Comparison of ENCODE assay signal across 14 mouse cellular contexts in genomic region chr5:24124579-24125276, GRCm38 (mm10). TPM values are rescaled to one million over a fixed set of nuclear protein-coding genes. Genes with fewer than 3 reads are reported as not detected.
DNase-seq lines count a peak whose midpoint lies in the region; ATAC-seq lines count a peak whose summit lies in the region.
"Had no signal": no experiment of that assay in that cellular context is flagged by ENCODE, and none has a peak within 500 bp of the region (broad histone marks: within the 10 kb centered on the region; RNA-seq: fewer than 3 reads in every experiment).

No protein-coding gene starts in this region.

- no peaks in the 10 kb centered on the region for H3K9me3 ChIP-seq in heart, embryonic 13.5 days
- H3K9me3 ChIP-seq in neural tube, embryonic 11.5 days (ENCODE audit: control insufficient read depth, low read length): no peaks in the 10 kb centered on the region
- H3K9me3 ChIP-seq in forebrain, embryonic 15.5 days: no peaks in the 10 kb centered on the region
- no peaks in the 10 kb centered on the region for H3K9me3 ChIP-seq in midbrain, embryonic 16.5 days (replicated peaks; ENCODE audit: control insufficient read depth, low read length, poor library complexity, severe bottlenecking)
- H3K9me3 ChIP-seq: G1E had no signal

- H3K4me1 ChIP-seq in heart, embryonic 13.5 days: peaks cover 44% of the 10 kb centered on the region
- H3K4me1 ChIP-seq in neural tube, embryonic 11.5 days (ENCODE audit: control insufficient read depth, insufficient read depth, low read length): peaks cover 14% of the 10 kb centered on the region
- peaks cover 33% of the 10 kb centered on the region for H3K4me1 ChIP-seq in forebrain, embryonic 15.5 days
- H3K4me1 ChIP-seq in midbrain, embryonic 16.5 days (ENCODE audit: control insufficient read depth, insufficient read depth, low read length): peaks cover 13% of the 10 kb centered on the region

- 0 out of 2 replicates have a peak, but pooled peaks cover 12% of the 10 kb centered on the region for H3K36me3 ChIP-seq in heart, embryonic 13.5 days
- H3K36me3 ChIP-seq in neural tube, embryonic 11.5 days (ENCODE audit: control insufficient read depth, insufficient read depth, low read length): no peaks in the 10 kb centered on the region
- peaks cover 8% of the 10 kb centered on the region; the same call in 1 of the 2 replicates for H3K36me3 ChIP-seq in forebrain, embryonic 15.5 days
- H3K36me3 ChIP-seq in midbrain, embryonic 16.5 days (ENCODE audit: control insufficient read depth, insufficient read depth, low read length): no peaks in the 10 kb centered on the region

- WGBS in heart, embryonic 13.5 days: 88% methylated on average over 3 of the region's 3 CpGs
- WGBS in neural tube, embryonic 11.5 days: 61% methylated on average over 3 of the region's 3 CpGs
- WGBS in forebrain, embryonic 15.5 days: 23% methylated on average over 3 of the region's 3 CpGs
- WGBS in midbrain, embryonic 16.5 days: 26% methylated on average over 3 of the region's 3 CpGs

- no peak for DNase-seq in heart, postnatal 4 days
- DNase-seq in neural tube, embryonic 11.5 days (ENCODE audit: low spot score): no peak
- DNase-seq in neural tube, embryonic 10.5 days (ENCODE audit: extremely low spot score, low spot score): no peak
- DNase-seq in frontal cortex, postnatal 14 days (ENCODE audit: low spot score in 2 of 2): no peak
- no peak for DNase-seq in left cerebral cortex, postnatal 4 days
- DNase-seq: cerebellum, adult 11-12 months; right cerebral cortex, adult 18-20 months; thymus, postnatal 14 days had no signal

- H3K4me3 ChIP-seq in heart, embryonic 13.5 days: no peak overlapping the region
- no peak overlapping the region for H3K4me3 ChIP-seq in neural tube, embryonic 11.5 days (ENCODE audit: low read depth, low read length)
- H3K4me3 ChIP-seq in forebrain, embryonic 15.5 days: no peak overlapping the region
- no peak overlapping the region for H3K4me3 ChIP-seq in midbrain, embryonic 16.5 days (ENCODE audit: low read depth, low read length)

- intact Hi-C loops in left cerebral cortex, postnatal 4 days (cut with DNase I): no loop called here

- H3K9ac ChIP-seq in heart, embryonic 13.5 days: no peak overlapping the region
- H3K9ac ChIP-seq in neural tube, embryonic 11.5 days (ENCODE audit: low read length): no peak overlapping the region
- H3K9ac ChIP-seq in forebrain, embryonic 15.5 days (replicated peaks): no peak overlapping the region
- H3K9ac ChIP-seq in midbrain, embryonic 16.5 days (ENCODE audit: low read depth, low read length): no peak overlapping the region

- H3K27me3 ChIP-seq in heart, embryonic 13.5 days (replicated peaks): no peaks in the 10 kb centered on the region
- H3K27me3 ChIP-seq in neural tube, embryonic 11.5 days (ENCODE audit: control insufficient read depth, insufficient read depth, low read length): no peaks in the 10 kb centered on the region
- no peaks in the 10 kb centered on the region for H3K27me3 ChIP-seq in forebrain, embryonic 15.5 days
- no peaks in the 10 kb centered on the region for H3K27me3 ChIP-seq in midbrain, embryonic 16.5 days (ENCODE audit: control insufficient read depth, insufficient read depth, low read depth, low read length)

- H3K27ac ChIP-seq in heart, embryonic 13.5 days (replicated peaks): peak overlapping the region; percentile 77
- peak overlapping the region; percentile 71 for H3K27ac ChIP-seq in neural tube, embryonic 11.5 days (ENCODE audit: low read depth, low read length)
- H3K27ac ChIP-seq in forebrain, embryonic 15.5 days (replicated peaks): peak overlapping the region; percentile 63
- peak overlapping the region; percentile 14; the same call in 1 of the 2 replicates for H3K27ac ChIP-seq in midbrain, embryonic 16.5 days (ENCODE audit: low read length)
- H3K27ac ChIP-seq: stomach, postnatal 0 days had no signal

- peak overlapping the region; percentile 35 for H3K4me2 ChIP-seq in heart, embryonic 13.5 days
- no peak overlapping the region for H3K4me2 ChIP-seq in neural tube, embryonic 11.5 days (ENCODE audit: low read depth)
- H3K4me2 ChIP-seq in forebrain, embryonic 15.5 days (replicated peaks): no peak overlapping the region
- H3K4me2 ChIP-seq in midbrain, embryonic 16.5 days (ENCODE audit: low read length): no peak overlapping the region

- no peak for ATAC-seq in heart, embryonic 13.5 days (ENCODE audit: extremely low read depth, insufficient number of reproducible peaks, low FRiP score, low TSS enrichment)
- ATAC-seq in neural tube, embryonic 11.5 days (ENCODE audit: insufficient read depth, low FRiP score, low TSS enrichment): peak; percentile 72; the same call in 1 of the 2 replicates
- ATAC-seq in forebrain, embryonic 15.5 days (replicated peaks): 0 out of 2 replicates have a peak, but pooled peaks have one; percentile 29
- ATAC-seq in midbrain, embryonic 16.5 days: no peak
- ATAC-seq: intestine, embryonic 16.5 days had no signal

RNA-seq across cellular contexts. Expression of gene Klhl7, which starts 24.3 kb away (rescaled TPM):
- polyA plus RNA-seq in heart, embryonic 13.5 days (2015; fragmentation: Nextera tagmentation; extraction: Ambion mirVana): 39.5 and 44.3 TPM in 2 replicates
- total RNA-seq in heart, postnatal 4 days (2021): 10 to 100 TPM; 60.2 to 62.0 TPM
- polyA plus RNA-seq in neural tube, embryonic 11.5 days (2014; fragmentation: Nextera tagmentation; extraction: Ambion mirVana): 92.5 and 98.1 TPM in 2 replicates
- 196 and 205 TPM in 2 replicates for polyA plus RNA-seq in forebrain, embryonic 15.5 days (2015; fragmentation: Nextera tagmentation; extraction: Ambion mirVana)
- 164 and 177 TPM in 2 replicates for polyA plus RNA-seq in midbrain, embryonic 16.5 days (2015; fragmentation: Nextera tagmentation; extraction: Ambion mirVana)
- total RNA-seq in left cerebral cortex, postnatal 4 days (2021): 100 to 1,000 TPM; 167 to 174 TPM

RNA-seq across cellular contexts. Expression of gene Nupl2, which starts 40.0 kb away (rescaled TPM):
- 11.7 and 12.7 TPM in 2 replicates for polyA plus RNA-seq in heart, embryonic 13.5 days (2015; fragmentation: Nextera tagmentation; extraction: Ambion mirVana)
- total RNA-seq in heart, postnatal 4 days (2021): 10 to 100 TPM; 10.6 to 11.2 TPM
- 19.4 and 20.3 TPM in 2 replicates for polyA plus RNA-seq in neural tube, embryonic 11.5 days (2014; fragmentation: Nextera tagmentation; extraction: Ambion mirVana)
- polyA plus RNA-seq in forebrain, embryonic 15.5 days (2015; fragmentation: Nextera tagmentation; extraction: Ambion mirVana): 15.4 and 16.0 TPM in 2 replicates
- polyA plus RNA-seq in midbrain, embryonic 16.5 days (2015; fragmentation: Nextera tagmentation; extraction: Ambion mirVana): 14.3 and 15.2 TPM in 2 replicates
- total RNA-seq in left cerebral cortex, postnatal 4 days (2021): 10 to 100 TPM in 1 of 2 experiments, 1 to 10 TPM in 1; 9.7 to 11.3 TPM

Comparison
In these comparisons a context has a peak if more than half of its experiments do, and no peak if none do; other contexts are left out.
1. ATAC-seq: peak in neural tube, embryonic 11.5 days (single experiment) and forebrain, embryonic 15.5 days (single experiment); none in heart, embryonic 13.5 days (single experiment) and midbrain, embryonic 16.5 days (single experiment).
2. H3K27ac ChIP-seq: peak in every context shown above with its lines; median percentile 77 in heart, embryonic 13.5 days; 71 in neural tube, embryonic 11.5 days; 63 in forebrain, embryonic 15.5 days; 14 in midbrain, embryonic 16.5 days.